Mouse (Mus musculus) neural tube, embryonic 14.5 days (tissue): ENCODE results near the gene Lbhd2. TPM values are rescaled to one million over a fixed set of nuclear protein-coding genes. Genes with fewer than 3 reads are reported as not detected.

ENCODE experiments used
- ATAC-seq: fragments of 200-750 bp; cut with Nextera tagmentation; 2 replicates; pipeline ENCODE4 v1.8.0; 2017; ENCODE audit warnings: low read depth, mild to moderate bottlenecking, moderate TSS enrichment, moderate library complexity
- H3K27ac ChIP-seq: fragments of 300-500 bp; sonication (generic); 2 replicates; pipeline ENCODE4 v1.5.1; 2014; ENCODE audit warnings: low read depth, mild to moderate bottlenecking, control low read depth, low read length, moderate library complexity, mixed read lengths
- H3K27me3 ChIP-seq: fragments of 300-500 bp; sonication (generic); 2 replicates; pipeline ENCODE4 v1.6.1; 2014; ENCODE audit warnings: low read length; ENCODE audit not compliant: control insufficient read depth, insufficient read depth
- H3K36me3 ChIP-seq: fragments of 300-500 bp; sonication (generic); 2 replicates; pipeline ENCODE4 v1.6.1; 2014; ENCODE audit warnings: low read length, mixed read lengths; ENCODE audit not compliant: control insufficient read depth, insufficient read depth
- H3K4me1 ChIP-seq: fragments of 300-500 bp; sonication (generic); 2 replicates; pipeline ENCODE4 v1.6.1; 2014; ENCODE audit warnings: low read length; ENCODE audit not compliant: control insufficient read depth, insufficient read depth
- H3K4me2 ChIP-seq: fragments of 300-500 bp; sonication (generic); 2 replicates; pipeline ENCODE4 v1.6.1; 2014; ENCODE audit warnings: mild to moderate bottlenecking, low read depth, low read length, control low read depth
- H3K4me3 ChIP-seq: fragments of 300-500 bp; sonication (generic); 2 replicates; pipeline ENCODE4 v1.5.1; 2014; ENCODE audit warnings: low read depth, low read length, control low read depth, mixed read lengths
- H3K9ac ChIP-seq: fragments of 300-500 bp; sonication (generic); replicated peaks from 2 replicates; pipeline ENCODE4 v1.6.1; 2014; ENCODE audit warnings: low read depth, mild to moderate bottlenecking, control low read depth, low read length, mixed read lengths
- H3K9me3 ChIP-seq: fragments of 300-500 bp; sonication (generic); 2 replicates; pipeline ENCODE4 v1.6.1; 2016; ENCODE audit warnings: low read length; ENCODE audit not compliant: control insufficient read depth
- WGBS: fragments of 180-500 bp; shearing (Covaris S2); extraction: QIAGEN DNeasy Blood & Tissue Kit; methylation state at CpG from one replicate; pipeline ENCODE4 v1.1.7; 2014; 5-methylcytosine and 5-hydroxymethylcytosine counted together
- polyA plus RNA-seq: library from polyadenylated mRNA; unstranded; fragments of >200 nt; fragmentation: Nextera tagmentation; extraction: Ambion mirVana; gene quantifications from 2 replicates; pipeline ENCODE4 v1.2.1, GENCODE M21; 2014

Gene Lbhd2
- polyA plus RNA-seq, 1 experiment from 2014 or later = 1.5 TPM

DNA sequence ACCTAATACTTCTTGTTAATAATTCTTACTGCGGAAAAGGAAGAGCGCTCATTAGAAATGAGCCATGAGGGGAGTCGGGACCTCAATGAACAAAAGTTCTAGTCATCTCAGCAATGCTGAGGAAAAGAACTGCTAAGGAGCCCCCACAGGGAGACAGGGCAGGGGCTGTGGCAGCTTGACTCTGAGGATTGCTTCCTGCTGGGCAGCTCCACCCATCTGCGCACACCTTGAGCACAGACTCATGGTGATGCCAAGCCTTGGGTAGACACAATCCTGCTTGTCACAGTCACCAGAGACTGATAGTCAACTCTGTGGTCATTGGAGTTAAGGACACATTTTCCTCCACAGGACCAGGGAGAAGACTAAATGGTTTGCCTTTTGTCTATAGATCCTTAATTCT, 19.5 kb upstream of the Lbhd2 start:
- no peak overlapping the region for H3K9ac ChIP-seq
- no peak overlapping the region for H3K4me2 ChIP-seq
- no peaks in the 10 kb centered on the region for H3K9me3 ChIP-seq
- 96% methylated on average over 4 of the region's 4 CpGs for WGBS
- no peak overlapping the region for H3K27ac ChIP-seq
- no peak overlapping the region for H3K4me3 ChIP-seq
- H3K4me1 ChIP-seq = no peaks in the 10 kb centered on the region
- no peak for ATAC-seq
- H3K36me3 ChIP-seq = no peaks in the 10 kb centered on the region
- H3K27me3 ChIP-seq = no peaks in the 10 kb centered on the region

DNA sequence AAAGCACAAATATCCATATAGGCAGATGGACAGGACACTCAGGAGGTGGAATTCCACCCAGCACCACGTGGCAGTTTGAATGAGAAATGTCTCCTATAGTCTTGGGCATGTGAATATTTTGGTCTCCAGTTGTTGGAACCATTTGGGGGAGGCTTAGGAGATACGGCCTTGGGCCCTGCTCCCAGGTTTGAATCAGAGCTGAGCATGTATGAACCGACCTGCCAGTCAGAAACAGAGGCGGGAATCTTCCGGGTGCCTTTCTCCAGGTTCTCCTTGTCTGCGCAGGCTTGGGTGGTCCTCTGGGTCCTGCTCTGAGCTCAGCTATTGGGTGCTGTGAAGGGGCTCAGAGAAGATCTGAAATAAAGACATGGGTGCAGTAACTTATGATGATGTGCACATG, 12.6 kb upstream of the Lbhd2 start:
- no peak overlapping the region for H3K9ac ChIP-seq
- H3K27me3 ChIP-seq = no peaks in the 10 kb centered on the region
- WGBS = 84% methylated on average over 6 of the region's 6 CpGs
- H3K4me3 ChIP-seq = no peak overlapping the region
- no peak overlapping the region for H3K27ac ChIP-seq
- no peak for ATAC-seq
- no peaks in the 10 kb centered on the region for H3K4me1 ChIP-seq
- H3K9me3 ChIP-seq = no peaks in the 10 kb centered on the region
- no peaks in the 10 kb centered on the region for H3K36me3 ChIP-seq
- no peak overlapping the region for H3K4me2 ChIP-seq

DNA sequence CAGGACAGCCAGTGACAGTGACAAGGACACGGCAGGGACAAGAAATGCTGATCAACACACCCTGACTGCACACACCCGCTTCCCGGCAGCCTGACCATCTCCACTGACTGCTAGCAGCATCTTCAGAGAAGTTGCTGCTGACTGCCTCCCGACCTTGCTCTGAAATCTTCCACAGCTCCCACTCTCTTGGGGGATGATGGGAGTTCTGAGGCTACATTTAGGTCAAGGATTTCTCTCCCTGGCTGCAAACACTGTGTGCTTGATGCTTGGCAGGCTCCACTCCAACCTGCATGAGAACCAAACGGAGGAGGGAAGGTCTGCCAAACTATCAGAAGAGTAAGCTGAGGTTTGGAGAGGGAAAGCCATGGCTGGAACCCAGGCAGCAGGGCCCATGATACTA, 9.6 kb upstream of the Lbhd2 start:
- no peak overlapping the region for H3K9ac ChIP-seq
- no peaks in the 10 kb centered on the region for H3K9me3 ChIP-seq
- H3K27me3 ChIP-seq = no peaks in the 10 kb centered on the region
- no peak overlapping the region for H3K4me2 ChIP-seq
- H3K4me3 ChIP-seq = no peak overlapping the region
- no peak overlapping the region for H3K27ac ChIP-seq
- no peaks in the 10 kb centered on the region for H3K4me1 ChIP-seq
- 78% methylated on average over 5 of the region's 5 CpGs for WGBS
- H3K36me3 ChIP-seq = no peaks in the 10 kb centered on the region
- ATAC-seq = no peak

DNA sequence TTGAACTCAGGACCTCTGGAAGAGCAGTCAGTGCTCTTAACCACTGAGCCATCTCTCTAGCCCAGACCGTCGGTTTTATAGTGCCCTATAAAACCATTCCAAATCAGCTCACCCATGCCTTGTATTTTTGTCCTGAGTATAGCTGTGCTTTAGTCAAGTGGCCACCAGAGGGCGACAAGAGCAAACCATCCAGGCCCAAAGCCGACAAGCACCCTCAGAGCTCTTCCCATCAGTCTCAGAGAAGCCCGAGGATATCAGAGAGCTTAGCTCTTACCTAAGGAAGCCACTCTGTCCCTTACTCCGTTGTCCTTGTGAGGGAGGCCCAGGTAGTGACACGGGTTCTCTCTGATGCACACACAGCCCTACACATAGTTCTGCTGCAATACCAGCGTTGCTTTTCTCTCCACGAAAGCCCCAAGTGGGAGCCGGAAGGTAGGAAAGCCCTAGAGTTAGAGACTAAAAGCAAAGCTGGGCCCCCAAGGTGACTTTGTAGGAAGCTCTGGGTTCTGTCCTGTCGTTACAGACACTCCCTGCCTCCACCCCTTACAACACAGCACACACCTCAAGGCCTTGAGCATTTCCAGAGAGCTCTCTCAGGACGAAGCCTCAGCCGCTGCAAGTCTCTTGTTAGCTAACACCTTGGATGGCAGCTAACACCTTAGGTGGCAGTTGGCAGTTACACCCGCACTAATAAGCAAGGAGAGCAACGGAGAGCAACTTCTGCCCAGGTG, 5.0 kb upstream of the Lbhd2 start:
- Histone ChIP-seq H3K27ac (no peak overlapping the region), H3K36me3 (no peaks in the 10 kb centered on the region), H3K9me3 (no peaks in the 10 kb centered on the region), H3K4me3 (no peak overlapping the region), H3K4me2 (no peak overlapping the region), H3K27me3 (peaks cover 5% of the 10 kb centered on the region), H3K4me1 (no peaks in the 10 kb centered on the region), H3K9ac (no peak overlapping the region)
- WGBS = 23% methylated on average over 15 of the region's 15 CpGs
- peak; percentile 84 for ATAC-seq

DNA sequence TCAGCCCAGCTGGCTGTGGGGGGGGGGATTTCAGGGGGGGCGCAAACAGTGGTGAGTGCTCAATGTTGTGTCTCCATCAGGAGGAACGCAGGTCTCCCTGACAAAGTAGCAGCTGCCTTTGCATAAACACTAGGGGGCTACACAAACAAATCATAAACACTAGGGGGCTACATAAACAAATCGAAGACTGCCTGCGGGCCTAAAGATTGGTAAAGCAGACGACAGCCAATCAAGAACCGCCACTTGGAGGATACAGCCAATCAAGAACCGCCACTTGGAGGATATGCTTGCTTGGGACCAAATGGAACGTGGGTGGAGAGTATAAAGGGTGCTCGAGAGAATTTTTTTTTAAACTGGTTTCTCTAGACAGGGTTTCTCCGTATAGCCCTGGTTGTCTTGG, 1.7 kb upstream of the Lbhd2 start:
- no peak for ATAC-seq
- 52% methylated on average over 10 of the region's 10 CpGs for WGBS
- no peak overlapping the region for H3K27ac ChIP-seq
- H3K9ac ChIP-seq = no peak overlapping the region
- no peaks in the 10 kb centered on the region for H3K36me3 ChIP-seq
- no peaks in the 10 kb centered on the region for H3K9me3 ChIP-seq
- H3K4me3 ChIP-seq = no peak overlapping the region
- H3K27me3 ChIP-seq = peaks cover 14% of the 10 kb centered on the region
- no peak overlapping the region for H3K4me2 ChIP-seq
- H3K4me1 ChIP-seq = 0 out of 2 replicates have a peak, but pooled peaks cover 5% of the 10 kb centered on the region

DNA sequence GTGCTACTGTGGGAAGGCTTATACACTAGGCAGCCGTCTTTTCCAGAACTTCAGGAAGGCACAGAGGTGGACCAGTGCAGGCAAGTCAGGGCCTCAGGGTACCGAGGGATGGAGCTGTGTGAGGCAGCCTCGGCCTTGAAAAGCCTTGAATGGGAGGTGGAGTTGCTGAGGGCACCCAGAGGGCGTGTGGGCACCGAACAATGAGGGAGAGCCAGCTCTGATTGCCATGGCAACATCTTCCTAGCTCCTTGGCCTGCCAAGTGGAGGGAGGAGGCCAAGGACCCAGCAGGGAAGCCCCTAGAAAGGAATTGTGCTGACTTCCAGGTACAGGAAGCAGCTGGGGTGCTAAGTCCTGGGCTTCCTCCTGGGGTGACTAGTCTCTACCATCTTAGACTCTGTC, 3.0 kb downstream of the Lbhd2 start:
- Histone ChIP-seq H3K27ac (no peak overlapping the region), H3K27me3 (peaks cover 17% of the 10 kb centered on the region), H3K4me3 (no peak overlapping the region), H3K36me3 (no peaks in the 10 kb centered on the region), H3K4me2 (no peak overlapping the region), H3K9me3 (no peaks in the 10 kb centered on the region), H3K4me1 (0 out of 2 replicates have a peak, but pooled peaks cover 5% of the 10 kb centered on the region), H3K9ac (no peak overlapping the region)
- 6% methylated on average over 5 of the region's 5 CpGs for WGBS
- no peak for ATAC-seq

- Histone ChIP-seq H3K9me3 (no peaks in the 10 kb centered on the region), H3K9ac (no peak overlapping the region), H3K4me2 (no peak overlapping the region), H3K27me3 (peaks cover 10% of the 10 kb centered on the region), H3K27ac (no peak overlapping the region), H3K36me3 (no peaks in the 10 kb centered on the region), H3K4me1 (0 out of 2 replicates have a peak, but pooled peaks cover 5% of the 10 kb centered on the region), H3K4me3 (no peak overlapping the region)
- ATAC-seq = no peak
- 76% methylated on average over 8 of the region's 8 CpGs for WGBS
Observed at GRCm38 (mm10) chr12:111411631-111412355, 5.2 kb downstream of the Lbhd2 start.

- Histone ChIP-seq H3K4me2 (peak overlapping the region; percentile 36), H3K9me3 (no peaks in the 10 kb centered on the region), H3K4me3 (peak overlapping the region; percentile 12; the same call in 1 of the 2 replicates), H3K27me3 (peaks cover 4% of the 10 kb centered on the region), H3K4me1 (peaks cover 5% of the 10 kb centered on the region; the same call in 1 of the 2 replicates), H3K36me3 (no peaks in the 10 kb centered on the region), H3K9ac (no peak overlapping the region), H3K27ac (no peak overlapping the region)
- WGBS = 22% methylated on average over 12 of the region's 12 CpGs
- peak; percentile 5; the same call in 1 of the 2 replicates for ATAC-seq
Observed at GRCm38 (mm10) chr12:111412581-111413284, 6.1 kb downstream of the Lbhd2 start.
